Mouse (Mus musculus): ENCODE measurements around the gene Rnf26. TPM values are rescaled to one million over a fixed set of nuclear protein-coding genes. Genes with fewer than 3 reads are reported as not detected.

The Rnf26 gene
- total RNA-seq, 1 experiment from 2014 or later: 36.4 TPM

DNA sequence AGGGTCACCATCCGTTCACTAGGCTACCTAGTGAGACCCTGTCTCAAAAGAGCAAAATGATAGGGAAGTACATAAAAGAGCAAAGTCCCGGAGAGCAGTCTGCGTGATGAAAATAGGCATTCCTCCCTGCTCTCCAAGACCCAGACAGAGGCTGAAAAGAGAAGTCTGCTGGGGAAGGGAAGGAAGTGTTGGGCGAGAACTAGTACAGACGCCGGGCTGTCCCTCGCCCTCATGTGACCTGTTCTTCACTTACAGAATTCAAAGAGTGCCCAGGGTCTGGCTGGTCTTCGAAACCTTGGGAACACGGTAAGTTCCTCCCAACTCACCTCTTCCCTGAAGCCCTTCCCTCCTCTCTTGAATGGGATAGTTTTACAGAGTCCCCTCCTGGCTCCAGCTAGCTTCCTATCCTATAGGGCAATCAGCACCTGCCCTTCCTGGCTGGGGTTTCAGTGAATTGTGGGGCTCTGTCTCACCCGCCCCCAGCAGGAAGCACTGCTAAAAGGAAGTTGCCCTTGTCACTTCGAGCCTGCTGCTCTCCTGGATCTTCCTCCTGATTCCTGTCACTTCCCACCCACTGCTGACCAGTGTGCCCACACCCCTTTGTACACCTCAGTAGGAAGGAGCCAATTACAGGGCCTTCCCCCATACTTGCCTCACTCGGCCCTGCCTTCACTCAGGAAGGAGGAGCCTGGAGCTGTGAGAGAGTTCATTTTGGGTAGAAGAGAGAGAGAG, 24.3 kb downstream of the Rnf26 start:
- no peak for DNase-seq

- no peak for DNase-seq
Observed at GRCm38 (mm10) chr9:44087761-44088455, 25.4 kb downstream of the Rnf26 start.

- DNase-seq: no peak
Observed at GRCm38 (mm10) chr9:44086960-44087359, 26.4 kb downstream of the Rnf26 start.

- peak; percentile 54 for DNase-seq
Observed at GRCm38 (mm10) chr9:44085741-44086665, 27.3 kb downstream of the Rnf26 start.

DNA sequence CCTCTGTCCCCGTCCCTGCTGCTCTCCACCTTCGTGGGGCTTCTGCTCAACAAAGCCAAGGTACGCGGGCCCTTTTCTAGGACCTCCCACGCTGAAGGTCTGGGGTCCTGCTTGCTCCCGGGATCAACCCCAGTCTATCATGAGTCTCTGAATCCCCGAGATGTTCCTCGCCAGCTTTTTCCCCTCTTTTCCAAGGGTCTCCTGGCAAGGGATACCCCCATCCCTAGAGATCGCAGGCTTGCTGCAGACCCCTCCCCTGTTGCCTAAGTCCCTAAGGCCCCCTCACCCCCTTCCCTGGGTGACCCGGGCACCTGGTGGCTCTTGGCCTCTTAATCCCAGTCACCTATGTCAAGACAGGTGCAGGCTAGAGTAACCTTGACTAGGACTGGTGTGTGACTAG, 28.0 kb downstream of the Rnf26 start:
- DNase-seq: no peak

DNA sequence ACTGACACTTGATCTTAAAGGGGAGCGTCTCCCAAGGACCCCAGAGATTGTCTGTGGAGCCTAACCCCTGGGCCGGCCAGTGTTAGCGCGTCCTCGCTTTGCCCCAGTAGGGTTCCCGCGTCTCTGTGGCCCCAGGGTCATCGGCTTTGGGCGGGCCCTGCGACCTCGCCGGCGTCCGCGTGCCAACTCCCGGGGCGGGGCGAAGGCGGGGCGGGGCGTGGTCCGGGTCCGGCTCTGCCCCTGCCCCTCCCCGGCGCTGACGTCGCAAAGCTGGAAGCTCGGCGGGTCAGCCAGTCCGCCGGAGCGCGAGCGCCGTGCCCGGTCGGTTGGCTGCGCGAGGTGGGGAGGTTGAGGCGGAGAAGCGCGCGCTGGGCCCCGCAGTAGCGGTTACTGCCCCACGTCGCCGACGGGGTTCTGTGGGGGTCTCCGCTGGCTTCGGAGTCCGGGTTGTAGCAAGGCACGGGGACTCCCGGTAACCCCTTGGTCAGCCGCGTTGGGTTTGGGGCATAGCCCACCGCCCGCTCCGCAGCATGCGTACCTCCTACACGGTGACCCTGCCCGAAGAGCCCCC, 28.6 kb downstream of the Rnf26 start:
- DNase-seq: peak; percentile 100

DNA sequence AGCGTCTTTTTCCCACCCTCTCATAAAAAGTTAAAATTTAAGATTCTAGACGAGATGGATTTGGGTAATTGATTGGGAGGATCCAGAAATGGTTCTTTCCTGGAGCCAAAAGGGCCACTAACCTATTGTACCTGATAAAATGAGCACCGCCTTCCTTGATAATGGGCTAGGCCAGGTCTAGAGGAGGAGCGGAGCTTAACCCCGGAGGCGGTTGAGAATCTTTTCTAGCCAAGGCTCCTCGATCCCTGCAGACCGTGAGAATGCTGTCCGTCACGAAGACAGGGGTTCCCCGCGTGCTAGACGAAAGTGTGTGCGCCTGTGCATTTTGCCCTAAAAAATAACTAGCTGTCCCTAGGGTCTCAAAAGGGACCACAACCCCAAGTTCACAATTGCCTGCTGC, 29.1 kb downstream of the Rnf26 start:
- DNase-seq: no peak

DNA sequence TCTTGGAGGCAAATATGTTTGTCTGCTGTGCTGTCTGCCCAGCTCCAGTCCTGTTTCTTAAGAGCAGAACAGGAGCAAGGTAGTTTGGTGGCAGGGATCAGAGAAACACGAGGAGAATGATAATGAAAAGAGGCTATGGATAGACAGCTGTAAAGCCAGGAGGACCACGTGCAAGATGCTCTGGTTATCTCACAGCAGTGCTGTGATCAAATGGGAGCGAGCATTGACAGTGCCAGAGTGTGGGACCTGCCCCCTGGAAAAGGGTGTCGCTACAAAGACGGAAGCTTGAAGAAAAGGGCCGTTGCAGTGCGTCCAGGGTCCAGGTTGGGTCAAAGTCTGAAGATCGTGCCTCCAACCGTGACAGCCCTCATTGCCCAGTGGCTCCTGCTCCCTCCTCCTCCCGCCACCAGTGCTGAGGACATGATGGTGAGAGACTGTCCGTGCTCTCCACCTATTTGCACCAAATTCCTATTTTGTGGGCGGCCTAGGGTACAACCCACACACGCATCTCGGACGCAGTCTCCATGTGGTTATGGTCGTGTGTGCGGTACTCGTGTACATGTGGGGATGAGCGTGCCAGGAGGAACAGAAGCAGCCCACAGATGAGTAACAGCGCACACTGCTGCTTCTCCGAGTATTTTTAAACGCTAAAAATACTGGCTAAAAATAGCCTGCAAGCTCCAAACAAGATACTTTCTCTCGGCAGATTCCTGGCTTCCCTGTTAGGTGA, 29.8 kb downstream of the Rnf26 start:
- no peak for DNase-seq

DNA sequence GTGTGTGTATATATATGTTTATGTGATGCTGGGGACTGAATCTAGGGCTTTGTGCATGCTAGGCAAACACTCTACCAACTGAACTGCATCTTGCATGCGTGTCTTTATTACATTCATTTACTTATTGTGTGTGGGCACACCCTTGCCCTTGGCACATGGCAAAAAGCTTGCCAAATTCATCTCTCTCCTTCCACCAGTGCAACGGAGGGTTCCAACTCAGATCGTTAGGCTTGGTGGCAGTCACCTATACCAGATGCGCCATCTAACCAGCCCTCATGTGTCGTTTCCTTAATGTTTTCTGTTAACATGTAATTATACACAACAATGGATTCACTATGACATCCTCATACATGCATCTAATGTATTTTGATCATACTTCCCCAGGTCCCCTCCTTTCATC, 31.1 kb downstream of the Rnf26 start:
- DNase-seq: no peak

DNA sequence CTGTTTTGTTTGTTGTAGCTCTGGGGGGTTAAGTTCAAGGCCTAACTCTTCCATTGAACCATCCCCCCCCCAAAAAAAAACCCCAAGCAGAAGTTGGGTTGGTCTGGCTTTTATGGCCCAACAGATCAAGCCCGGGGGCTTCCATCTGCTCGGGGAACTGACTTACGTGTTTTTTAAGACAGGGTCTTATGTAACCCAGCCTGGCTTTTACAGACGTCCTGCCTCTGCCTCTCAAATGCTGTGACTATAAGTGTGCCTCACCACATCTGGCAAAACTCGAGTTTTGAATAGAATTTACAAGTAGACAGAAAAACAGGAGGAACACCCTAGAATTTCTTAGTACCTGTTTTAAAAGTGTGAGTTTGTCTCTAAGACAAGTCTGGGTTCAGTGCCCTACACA, 31.7 kb downstream of the Rnf26 start:
- DNase-seq: no peak

- DNase-seq: no peak
Observed at GRCm38 (mm10) chr9:44080953-44081352, 32.4 kb downstream of the Rnf26 start.

GRCm38 (mm10) chr9:44079997-44080780, 33.1 kb downstream of the Rnf26 start:
- DNase-seq: no peak

DNA sequence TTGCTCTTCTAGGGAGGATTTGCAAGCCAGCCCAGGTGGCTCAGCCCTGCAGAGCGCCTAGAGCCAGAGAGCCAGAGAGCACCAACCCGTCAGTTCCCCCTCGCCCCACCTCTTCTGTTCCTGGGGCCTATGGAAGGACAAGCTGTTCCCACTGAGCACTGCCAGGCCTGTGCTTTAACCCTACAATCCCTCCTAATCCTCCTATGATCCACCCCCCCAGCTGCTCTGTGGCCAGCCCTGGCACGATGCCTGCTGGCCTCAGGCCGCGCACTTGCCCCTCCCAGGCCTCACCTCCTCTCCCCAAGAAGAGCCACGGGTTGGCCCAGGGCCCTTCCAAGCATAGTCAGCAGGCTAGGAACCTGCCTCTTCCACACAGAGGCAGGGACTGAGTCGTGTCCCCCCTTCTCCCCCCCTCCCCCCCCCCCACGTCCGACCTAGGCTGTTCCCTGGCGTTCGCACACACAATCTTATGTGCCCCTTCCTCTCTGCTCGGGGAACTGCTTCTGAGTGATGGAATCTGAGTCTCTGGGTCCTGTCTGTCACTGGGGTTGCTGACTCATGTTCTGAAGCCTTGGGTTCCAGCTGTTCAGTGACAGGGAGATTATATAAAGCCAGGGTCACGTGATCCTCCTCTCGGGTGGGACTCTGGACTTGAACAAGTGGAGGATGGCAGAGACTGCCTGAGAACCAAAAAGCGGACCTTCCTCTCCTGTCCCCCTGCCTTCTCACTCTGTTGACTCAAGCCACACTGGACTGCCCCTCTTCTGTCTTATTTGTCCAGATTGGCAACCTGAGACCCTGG, 34.2 kb downstream of the Rnf26 start:
- DNase-seq: peak; percentile 84

DNA sequence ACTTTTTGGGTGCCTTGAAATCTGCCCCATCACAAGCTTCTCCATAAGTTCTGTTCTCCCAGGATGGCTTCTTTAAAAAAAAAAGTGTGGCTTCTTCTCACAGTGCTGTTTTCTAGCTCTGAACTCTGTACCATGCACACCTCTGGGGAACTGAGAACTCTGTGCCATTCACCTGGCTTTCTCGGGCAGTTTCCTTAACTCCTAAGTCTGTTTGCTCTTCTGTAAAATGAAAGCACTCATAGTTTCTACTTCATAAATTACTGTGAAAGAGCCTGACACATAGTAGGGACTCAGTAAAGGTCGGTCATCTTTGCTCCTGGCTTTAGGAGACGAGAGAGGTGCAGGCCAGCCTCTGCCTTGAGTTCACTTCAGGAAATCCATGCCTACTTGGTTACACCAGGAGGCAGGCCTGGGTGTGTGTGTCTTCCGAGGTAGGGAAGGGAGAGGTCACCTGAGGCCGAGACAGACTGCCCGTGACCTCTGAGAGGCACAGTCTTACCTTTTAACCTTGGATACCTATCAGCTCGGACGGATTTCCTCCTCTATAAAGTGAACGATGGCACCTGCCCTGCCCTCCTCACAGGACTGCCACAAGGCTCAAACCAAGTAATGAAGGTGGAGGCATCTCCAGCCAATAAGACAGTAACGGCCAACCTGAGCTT, 35.0 kb downstream of the Rnf26 start:
- no peak for DNase-seq

GRCm38 (mm10) chr9:44077266-44077910, 35.9 kb downstream of the Rnf26 start:
- no peak for DNase-seq

DNA sequence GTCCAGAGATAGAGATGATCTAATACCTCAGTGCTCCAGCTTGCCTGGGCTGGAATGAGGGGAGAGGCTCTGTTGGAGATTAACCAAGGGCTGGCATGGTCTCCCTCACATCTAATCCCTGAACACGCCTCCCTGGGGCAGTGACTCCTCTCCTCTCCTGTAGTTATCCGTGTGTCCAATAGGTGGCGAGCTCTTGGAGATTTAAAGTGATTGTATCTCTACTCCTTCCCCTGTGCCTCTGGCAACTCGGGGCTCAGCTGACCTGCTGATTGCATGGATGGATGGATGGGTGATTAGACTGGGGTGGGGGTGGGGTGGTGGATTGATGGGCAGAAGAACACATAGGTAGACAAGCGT, 36.6 kb downstream of the Rnf26 start:
- no peak for DNase-seq

- DNase-seq: no peak
Observed at GRCm38 (mm10) chr9:44075996-44076763, 37.1 kb downstream of the Rnf26 start.

DNA sequence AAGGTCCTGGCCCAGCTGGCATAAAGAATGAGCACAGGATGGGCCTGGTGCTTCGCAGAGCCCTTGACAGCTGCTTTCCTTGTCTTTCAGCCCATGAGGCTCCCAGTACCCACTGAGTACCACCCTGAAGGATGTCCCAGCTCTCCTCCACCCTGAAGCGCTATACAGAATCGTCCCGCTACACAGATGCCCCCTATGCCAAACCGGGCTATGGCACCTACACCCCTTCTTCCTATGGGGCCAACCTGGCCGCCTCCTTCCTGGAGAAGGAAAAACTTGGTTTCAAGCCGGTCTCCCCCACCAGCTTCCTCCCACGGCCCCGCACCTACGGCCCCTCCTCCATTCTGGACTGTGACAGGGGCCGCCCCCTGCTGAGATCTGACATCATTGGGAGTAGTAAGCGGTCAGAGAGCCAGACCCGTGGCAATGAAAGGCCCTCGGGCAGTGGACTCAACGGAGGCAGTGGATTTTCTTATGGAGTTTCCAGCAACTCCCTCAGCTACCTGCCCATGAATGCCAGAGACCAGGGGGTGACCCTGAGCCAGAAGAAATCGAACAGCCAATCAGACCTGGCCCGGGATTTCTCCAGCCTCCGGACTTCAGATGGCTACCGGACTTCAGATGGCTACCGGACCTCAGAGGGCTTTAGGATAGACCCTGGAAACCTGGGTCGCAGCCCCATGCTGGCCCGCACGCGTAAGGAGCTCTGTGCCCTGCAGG, 37.9 kb downstream of the Rnf26 start:
- DNase-seq: no peak
